Mouse (Mus musculus): ENCODE results near the gene Dyrk1a. TPM values are rescaled to one million over a fixed set of nuclear protein-coding genes. Genes with fewer than 3 reads are reported as not detected.

The Dyrk1a gene
- polyA plus RNA-seq, 1 experiment, result 25.5 TPM

GRCm38 (mm10) chr16:94617255-94617654, 47.4 kb downstream of the Dyrk1a start:
- Histone ChIP-seq H3K36me3 (ENCODE audit: control insufficient read depth, insufficient read depth, low read length) (no peaks in the 10 kb centered on the region), H3K27ac (ENCODE audit: insufficient read depth, low read depth, low read length) (no peak overlapping the region), H3K4me1 (ENCODE audit: control insufficient read depth, insufficient read depth, low read length) (no peaks in the 10 kb centered on the region; the same call in 1 of the 2 replicates), H3K4me3 (ENCODE audit: insufficient read depth, low read depth, low read length) (no peak overlapping the region), H3K27me3 (replicated peaks; ENCODE audit: control insufficient read depth, insufficient read depth, low read length) (no peaks in the 10 kb centered on the region)
- no peak for DNase-seq
- TF ChIP-seq POLR2A (IDR thresholded peaks at IDR 0.05; ENCODE audit: low read depth, low read length) (no peak), CTCF (conservative IDR thresholded peaks at IDR 0.05; ENCODE audit: insufficient read depth, insufficient read length, low read depth, low read length) (no peak)
- WGBS, result 86% methylated on average over 6 of the region's 6 CpGs

GRCm38 (mm10) chr16:94618543-94618942, 48.7 kb downstream of the Dyrk1a start:
- WGBS, result 40% methylated on average over 10 of the region's 10 CpGs
- TF ChIP-seq CTCF (conservative IDR thresholded peaks at IDR 0.05; ENCODE audit: insufficient read depth, insufficient read length, low read depth, low read length) (peak; percentile 98), POLR2A (IDR thresholded peaks at IDR 0.05; ENCODE audit: low read depth, low read length) (no peak)
- H3K27ac ChIP-seq (ENCODE audit: insufficient read depth, low read depth, low read length), result no peak overlapping the region; the same call in 1 of the 2 replicates

GRCm38 (mm10) chr16:94619301-94619700, 49.5 kb downstream of the Dyrk1a start:
- TF ChIP-seq POLR2A (IDR thresholded peaks at IDR 0.05; ENCODE audit: low read depth, low read length), result no peak
- TF ChIP-seq CTCF (conservative IDR thresholded peaks at IDR 0.05; ENCODE audit: insufficient read depth, insufficient read length, low read depth, low read length), result no peak
- no peak overlapping the region for H3K27ac ChIP-seq (ENCODE audit: insufficient read depth, low read depth, low read length)
- no peaks in the 10 kb centered on the region for H3K4me1 ChIP-seq (ENCODE audit: control insufficient read depth, insufficient read depth, low read length)
- DNase-seq, result no peak
- no peaks in the 10 kb centered on the region for H3K27me3 ChIP-seq (replicated peaks; ENCODE audit: control insufficient read depth, insufficient read depth, low read length)
- H3K36me3 ChIP-seq (ENCODE audit: control insufficient read depth, insufficient read depth, low read length), result no peaks in the 10 kb centered on the region
- WGBS, result 89% methylated on average over 5 of the region's 5 CpGs
- no peak overlapping the region for H3K4me3 ChIP-seq (ENCODE audit: insufficient read depth, low read depth, low read length)

More at GRCm38 (mm10) chr16:94618543-94618942, 48.7 kb downstream of the Dyrk1a start:
- Histone ChIP-seq H3K27me3 (replicated peaks; ENCODE audit: control insufficient read depth, insufficient read depth, low read length) (no peaks in the 10 kb centered on the region), H3K4me3 (ENCODE audit: insufficient read depth, low read depth, low read length) (no peak overlapping the region), H3K4me1 (ENCODE audit: control insufficient read depth, insufficient read depth, low read length) (no peaks in the 10 kb centered on the region; the same call in 1 of the 2 replicates), H3K36me3 (ENCODE audit: control insufficient read depth, insufficient read depth, low read length) (no peaks in the 10 kb centered on the region)
- peak; percentile 83 for DNase-seq

GRCm38 (mm10) chr16:94624871-94625270, 55.1 kb downstream of the Dyrk1a start:
- 58% methylated on average over 4 of the region's 4 CpGs for WGBS
- Histone ChIP-seq H3K4me1 (ENCODE audit: control insufficient read depth, insufficient read depth, low read length) (peaks cover 23% of the 10 kb centered on the region), H3K27ac (ENCODE audit: insufficient read depth, low read depth, low read length) (no peak overlapping the region), H3K4me3 (ENCODE audit: insufficient read depth, low read depth, low read length) (no peak overlapping the region), H3K36me3 (ENCODE audit: control insufficient read depth, insufficient read depth, low read length) (no peaks in the 10 kb centered on the region), H3K27me3 (replicated peaks; ENCODE audit: control insufficient read depth, insufficient read depth, low read length) (no peaks in the 10 kb centered on the region)
- no peak for DNase-seq
- TF ChIP-seq POLR2A (IDR thresholded peaks at IDR 0.05; ENCODE audit: low read depth, low read length) (no peak), CTCF (conservative IDR thresholded peaks at IDR 0.05; ENCODE audit: insufficient read depth, insufficient read length, low read depth, low read length) (no peak)

GRCm38 (mm10) chr16:94625639-94626038, 55.8 kb downstream of the Dyrk1a start:
- H3K27me3 ChIP-seq (replicated peaks; ENCODE audit: control insufficient read depth, insufficient read depth, low read length), result no peaks in the 10 kb centered on the region
- TF ChIP-seq POLR2A (IDR thresholded peaks at IDR 0.05; ENCODE audit: low read depth, low read length) (no peak), CTCF (conservative IDR thresholded peaks at IDR 0.05; ENCODE audit: insufficient read depth, insufficient read length, low read depth, low read length) (no peak)
- 78% methylated on average over 7 of the region's 7 CpGs for WGBS
- no peak for DNase-seq
- no peak overlapping the region for H3K4me3 ChIP-seq (ENCODE audit: insufficient read depth, low read depth, low read length)
- no peaks in the 10 kb centered on the region for H3K36me3 ChIP-seq (ENCODE audit: control insufficient read depth, insufficient read depth, low read length)
- H3K4me1 ChIP-seq (ENCODE audit: control insufficient read depth, insufficient read depth, low read length), result peaks cover 23% of the 10 kb centered on the region
- H3K27ac ChIP-seq (ENCODE audit: insufficient read depth, low read depth, low read length), result no peak overlapping the region

GRCm38 (mm10) chr16:94627736-94628135, 57.9 kb downstream of the Dyrk1a start:
- 49% methylated on average over 5 of the region's 5 CpGs for WGBS
- no peak for DNase-seq
- Histone ChIP-seq H3K27me3 (replicated peaks; ENCODE audit: control insufficient read depth, insufficient read depth, low read length) (no peaks in the 10 kb centered on the region), H3K4me3 (ENCODE audit: insufficient read depth, low read depth, low read length) (no peak overlapping the region), H3K27ac (ENCODE audit: insufficient read depth, low read depth, low read length) (no peak overlapping the region), H3K36me3 (ENCODE audit: control insufficient read depth, insufficient read depth, low read length) (no peaks in the 10 kb centered on the region), H3K4me1 (ENCODE audit: control insufficient read depth, insufficient read depth, low read length) (peaks cover 26% of the 10 kb centered on the region)
- TF ChIP-seq CTCF (conservative IDR thresholded peaks at IDR 0.05; ENCODE audit: insufficient read depth, insufficient read length, low read depth, low read length) (no peak), POLR2A (IDR thresholded peaks at IDR 0.05; ENCODE audit: low read depth, low read length) (no peak)

- H3K27ac ChIP-seq (ENCODE audit: insufficient read depth, low read depth, low read length), result no peak overlapping the region
- WGBS, result 34% methylated on average over 9 of the region's 9 CpGs
- no peaks in the 10 kb centered on the region for H3K36me3 ChIP-seq (ENCODE audit: control insufficient read depth, insufficient read depth, low read length)
- peak; percentile 57 for DNase-seq
- TF ChIP-seq POLR2A (IDR thresholded peaks at IDR 0.05; ENCODE audit: low read depth, low read length) (no peak), CTCF (conservative IDR thresholded peaks at IDR 0.05; ENCODE audit: insufficient read depth, insufficient read length, low read depth, low read length) (no peak)
- H3K4me1 ChIP-seq (ENCODE audit: control insufficient read depth, insufficient read depth, low read length), result peaks cover 31% of the 10 kb centered on the region
- no peaks in the 10 kb centered on the region for H3K27me3 ChIP-seq (replicated peaks; ENCODE audit: control insufficient read depth, insufficient read depth, low read length)
- H3K4me3 ChIP-seq (ENCODE audit: insufficient read depth, low read depth, low read length), result no peak overlapping the region
These were observed 59.3 kb downstream of the Dyrk1a start for GRCm38 (mm10) chr16:94628976-94629729.

Measured in kidney, adult 2 months (tissue).